Mouse (Mus musculus) R1 (cell line): Measurements from ENCODE around the gene Vmn1r34.
"Not testable (repeated sequence)": the region's sequence is repeated elsewhere in the genome, so short reads cannot be mapped to it uniquely, and the experiment has no call there.

Experiments
- DNase-seq: peaks from one replicate; pipeline ENCODE4 v3.0.0-alpha.2; 2018; ENCODE audit warnings: low read depth, low spot score

The Vmn1r34 gene

DNA sequence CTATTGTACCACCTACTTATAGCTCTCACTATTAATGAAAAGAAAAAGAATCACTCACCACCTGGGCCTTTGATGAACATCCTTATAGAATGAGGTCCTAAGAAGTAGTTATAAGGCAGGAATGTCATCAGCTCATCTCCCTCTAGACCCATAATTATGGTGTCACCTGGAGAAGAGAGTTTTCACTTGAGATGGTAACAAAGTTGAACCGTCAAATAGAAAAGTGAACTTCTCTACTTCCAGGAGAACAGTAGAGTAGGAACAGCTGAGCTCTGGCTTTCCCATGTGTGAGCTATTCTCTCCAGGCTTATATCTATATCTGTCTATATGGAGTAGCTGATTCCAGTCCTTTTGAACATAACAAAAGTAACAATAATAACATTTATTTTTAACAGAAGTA, at the start of gene Vmn1r34:
Vmn1r34 (minus strand) TSS at position 101 of the 400 bp plus-strand sequence.
- no peak for DNase-seq

DNA sequence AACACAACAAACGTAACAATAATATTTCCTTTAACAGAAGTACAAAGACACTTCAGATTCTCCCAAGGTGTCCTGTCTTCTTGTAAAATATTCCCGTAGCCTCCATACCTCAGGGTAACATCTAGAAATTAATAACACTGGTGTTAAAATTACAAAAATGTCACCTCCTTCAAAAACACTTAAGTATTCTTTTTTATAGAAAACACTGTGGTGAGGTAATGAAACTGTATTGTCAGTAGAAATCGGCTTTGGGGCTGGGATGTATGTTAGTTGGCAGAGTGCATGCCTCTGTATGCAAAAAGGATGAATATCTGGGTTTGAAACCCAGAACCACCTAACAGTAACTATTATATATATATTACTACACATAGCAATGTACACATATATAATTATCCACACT, 42.1 kb upstream of the Vmn1r34 start, which contains the start of gene Vmn1r35:
Vmn1r35 (minus strand) TSS at position 101 of the 400 bp plus-strand sequence.
- DNase-seq, result no peak

DNA sequence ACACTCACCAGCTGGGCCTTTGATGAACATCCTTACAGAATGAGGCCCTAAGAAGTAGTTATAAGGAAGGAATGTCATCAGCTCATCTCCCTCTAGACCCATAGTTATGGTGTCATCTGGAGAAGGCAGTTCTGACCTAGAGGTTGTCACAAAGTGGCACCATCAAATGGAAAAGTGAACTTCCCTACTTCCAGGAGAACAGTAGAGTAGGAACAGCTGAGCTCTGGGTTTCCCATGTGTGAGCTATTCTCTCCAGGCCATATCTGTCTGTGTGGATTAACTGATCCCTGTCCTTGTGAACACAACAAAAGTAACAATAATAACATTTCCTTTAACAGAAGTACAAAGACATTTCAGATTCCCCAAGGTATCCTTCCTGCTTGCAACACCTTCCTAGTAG, 25.5 kb downstream of the Vmn1r34 start, which contains the start of gene Vmn1r33:
Vmn1r33 (minus strand) TSS at position 101 of the 400 bp plus-strand sequence.
- not testable (repeated sequence) for DNase-seq

DNA sequence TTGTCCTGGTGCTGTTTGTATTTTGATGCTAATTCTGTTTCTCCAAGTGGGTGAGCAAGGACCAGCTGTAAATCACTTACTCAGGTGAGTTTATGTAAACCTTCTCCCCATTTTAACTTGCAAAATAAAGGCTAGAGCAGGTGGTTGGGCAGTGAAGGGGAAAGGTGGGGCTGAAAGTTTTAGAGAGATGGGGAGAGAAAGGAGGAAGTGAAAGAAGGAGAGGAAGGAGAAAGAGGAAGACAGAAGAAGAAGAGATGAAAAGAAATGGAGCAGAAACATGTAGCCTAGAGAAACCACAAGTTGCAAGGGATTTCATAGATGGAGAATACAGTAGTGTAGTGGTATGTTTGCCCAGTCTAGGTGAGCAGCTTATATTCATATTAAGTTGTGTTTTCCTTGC, 47.9 kb downstream of the Vmn1r34 start:
- DNase-seq, result no peak
